Mouse (Mus musculus): ENCODE results near the gene Fam71b. TPM values are rescaled to one million over a fixed set of nuclear protein-coding genes. Genes with fewer than 3 reads are reported as not detected.

The Fam71b gene
- total RNA-seq (2021): not detected

GRCm38 (mm10) chr11:46396167-46396859, at the start of gene Fam71b:
TSS of gene Fam71b (plus strand) at chr11:46396559.
- DNase-seq: no peak
- intact Hi-C loops (cut with DNase I): no loop called here

DNA sequence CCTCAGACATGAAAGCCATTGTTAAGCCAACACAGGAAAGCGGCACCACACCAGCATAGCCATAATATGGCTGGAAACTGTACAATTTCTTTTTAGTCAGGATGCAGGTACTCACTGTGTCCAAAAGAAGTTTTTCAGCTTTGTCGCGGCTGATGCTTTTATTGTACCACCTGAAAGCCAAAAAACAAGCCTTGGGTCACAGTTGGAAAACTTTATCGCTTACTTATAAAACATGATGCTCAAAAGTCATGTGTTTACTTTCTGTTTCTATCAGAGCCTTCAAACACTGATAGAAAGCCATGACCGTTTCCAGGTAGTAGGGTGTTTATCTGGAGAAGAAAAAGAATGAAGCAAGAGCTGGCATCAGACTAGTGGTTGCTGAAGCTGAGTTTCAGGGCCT, 48.6 kb upstream of the Fam71b start:
- no peak for DNase-seq
- intact Hi-C loops (cut with DNase I): no loop called here

GRCm38 (mm10) chr11:46348416-46348815, 47.9 kb upstream of the Fam71b start:
- intact Hi-C loops (cut with DNase I): no loop called here
- no peak for DNase-seq

- intact Hi-C loops (cut with DNase I): no loop called here
- DNase-seq: no peak
Measured at GRCm38 (mm10) chr11:46349681-46350410, 46.5 kb upstream of the Fam71b start.

DNA sequence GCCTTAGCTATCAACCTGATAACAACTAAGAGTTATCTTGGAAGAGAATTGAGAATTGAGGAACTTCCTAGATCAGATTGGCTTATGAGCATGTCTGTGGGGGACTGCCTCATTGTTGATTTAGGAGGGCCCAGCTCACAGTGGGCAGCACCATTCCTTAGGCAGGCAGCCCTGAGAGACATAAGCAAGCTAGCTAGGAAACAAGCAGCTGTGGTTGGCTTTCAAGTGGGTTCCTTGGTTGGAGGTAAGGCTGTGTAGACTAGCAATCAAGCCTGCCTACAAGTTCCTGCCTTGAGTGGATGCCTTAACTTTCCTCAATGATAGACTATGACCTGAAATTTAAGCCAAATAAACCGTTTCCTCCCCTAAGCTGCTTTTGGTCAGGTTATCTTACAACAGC, 38.0 kb upstream of the Fam71b start:
- DNase-seq: no peak
- intact Hi-C loops (cut with DNase I): no loop called here

- intact Hi-C loops (cut with DNase I): no loop called here
Measured at GRCm38 (mm10) chr11:46360991-46361665, 35.2 kb upstream of the Fam71b start.

DNA sequence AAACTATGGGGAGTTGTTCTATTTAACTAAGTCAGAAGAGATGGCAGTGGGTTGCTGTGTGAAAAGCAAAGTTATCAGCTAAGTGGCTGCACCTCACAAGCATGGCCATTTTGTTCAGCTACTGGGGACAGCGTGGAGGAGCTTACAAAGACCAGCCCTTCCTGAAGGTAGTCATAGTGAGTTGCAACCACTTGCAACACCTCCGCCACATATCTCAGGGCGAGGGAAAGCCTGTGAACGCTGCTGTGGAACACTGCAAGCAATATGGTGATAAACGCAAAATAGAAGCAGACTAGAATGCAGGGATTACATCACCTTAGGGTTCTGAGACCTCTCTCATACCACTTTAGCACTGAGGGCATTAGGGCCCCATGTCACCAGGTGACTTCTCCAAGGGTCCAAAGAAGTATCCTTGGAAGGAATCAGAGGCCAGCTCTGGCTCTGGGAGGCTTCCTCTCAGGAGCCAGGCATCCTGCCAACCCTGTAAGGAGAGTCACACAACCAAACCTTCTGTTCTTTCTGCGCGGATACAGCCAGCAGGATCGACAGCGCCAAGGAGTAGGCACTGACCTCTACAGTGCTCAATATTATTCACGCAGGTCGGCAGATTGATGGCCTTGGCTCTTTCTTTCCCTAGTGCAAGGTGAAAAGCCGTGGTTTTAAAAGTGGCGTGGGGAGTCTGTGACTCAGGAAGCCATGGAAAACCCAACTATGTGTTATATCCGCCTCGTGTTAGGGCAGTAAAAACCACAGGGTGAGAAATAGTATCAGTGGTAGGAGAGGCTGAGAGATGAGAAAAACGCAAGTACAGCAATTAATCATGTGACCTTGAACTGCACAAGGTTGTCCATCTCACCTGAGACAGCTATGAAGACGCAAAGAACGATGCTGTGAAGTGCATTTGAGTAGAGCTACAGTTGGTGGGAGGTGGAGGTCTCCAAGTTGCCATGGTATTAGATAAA, 34.0 kb upstream of the Fam71b start:
- DNase-seq: peak; percentile 32
- intact Hi-C loops (cut with DNase I): no loop called here

More at GRCm38 (mm10) chr11:46360991-46361665, 35.2 kb upstream of the Fam71b start:
- DNase-seq: no peak

GRCm38 (mm10) chr11:46363864-46364263, 32.5 kb upstream of the Fam71b start:
- no peak for DNase-seq
- intact Hi-C loops (cut with DNase I): no loop called here

DNA sequence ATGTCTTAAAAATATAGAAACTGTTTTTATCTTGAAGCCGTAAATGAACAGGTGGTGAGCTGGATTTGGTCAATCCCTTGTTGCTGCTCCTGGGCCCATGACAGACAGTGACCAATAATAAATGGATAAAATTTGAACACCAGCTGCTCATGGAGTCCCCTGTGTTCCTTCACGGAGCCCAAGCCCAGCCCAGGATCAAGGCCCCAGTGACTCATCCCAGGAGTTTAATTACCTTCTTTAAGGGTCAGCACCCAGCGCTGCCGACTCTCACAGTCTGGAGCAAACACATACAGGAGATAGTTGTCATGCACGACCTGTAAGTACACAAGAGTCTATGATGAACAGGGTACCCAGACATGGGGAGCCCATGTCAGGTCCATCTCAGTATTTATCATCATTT, 30.6 kb upstream of the Fam71b start:
- intact Hi-C loops (cut with DNase I): no loop called here
- DNase-seq: no peak

DNA sequence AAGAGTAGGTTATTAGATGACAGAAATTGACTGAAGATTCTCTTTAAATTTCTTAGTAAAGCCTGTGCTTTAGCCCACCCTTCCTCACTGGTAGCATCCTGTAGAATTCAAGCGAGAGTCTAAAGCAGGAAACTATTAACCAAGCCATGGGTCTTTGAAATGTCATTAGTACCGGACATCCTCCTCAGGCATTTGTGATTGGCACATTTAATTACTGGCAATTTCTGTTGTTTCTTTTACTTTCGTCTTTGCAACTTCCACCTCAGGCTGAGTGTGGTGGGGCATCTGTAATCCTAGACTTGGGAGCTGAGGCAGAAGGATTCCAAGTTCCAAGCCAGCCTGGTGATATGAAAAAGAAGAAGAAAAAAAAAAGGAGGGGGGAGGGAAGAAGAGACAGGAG, 30.0 kb upstream of the Fam71b start:
- DNase-seq: no peak
- intact Hi-C loops (cut with DNase I): no loop called here

DNA sequence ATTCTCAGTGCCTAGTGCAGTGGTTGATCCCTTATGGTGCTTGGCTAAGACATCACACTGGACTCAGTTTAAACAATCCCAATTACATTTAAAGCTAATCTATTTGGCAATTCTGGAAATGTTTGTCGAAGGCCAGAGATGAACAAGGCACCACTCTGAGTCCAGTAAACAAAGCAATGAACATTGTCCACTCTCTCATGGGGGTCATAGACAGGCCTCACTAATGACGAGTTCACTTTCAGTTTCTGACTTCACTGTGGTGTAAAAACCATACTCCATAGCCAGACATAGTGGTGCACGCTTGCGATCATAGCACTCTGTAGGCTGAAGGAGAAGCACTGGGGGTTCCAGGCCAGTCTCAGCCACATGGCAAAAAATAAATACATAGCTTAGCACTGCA, 25.9 kb upstream of the Fam71b start:
- intact Hi-C loops (cut with DNase I): no loop called here
- no peak for DNase-seq

GRCm38 (mm10) chr11:46371250-46371649, 25.1 kb upstream of the Fam71b start:
- no peak for DNase-seq

DNA sequence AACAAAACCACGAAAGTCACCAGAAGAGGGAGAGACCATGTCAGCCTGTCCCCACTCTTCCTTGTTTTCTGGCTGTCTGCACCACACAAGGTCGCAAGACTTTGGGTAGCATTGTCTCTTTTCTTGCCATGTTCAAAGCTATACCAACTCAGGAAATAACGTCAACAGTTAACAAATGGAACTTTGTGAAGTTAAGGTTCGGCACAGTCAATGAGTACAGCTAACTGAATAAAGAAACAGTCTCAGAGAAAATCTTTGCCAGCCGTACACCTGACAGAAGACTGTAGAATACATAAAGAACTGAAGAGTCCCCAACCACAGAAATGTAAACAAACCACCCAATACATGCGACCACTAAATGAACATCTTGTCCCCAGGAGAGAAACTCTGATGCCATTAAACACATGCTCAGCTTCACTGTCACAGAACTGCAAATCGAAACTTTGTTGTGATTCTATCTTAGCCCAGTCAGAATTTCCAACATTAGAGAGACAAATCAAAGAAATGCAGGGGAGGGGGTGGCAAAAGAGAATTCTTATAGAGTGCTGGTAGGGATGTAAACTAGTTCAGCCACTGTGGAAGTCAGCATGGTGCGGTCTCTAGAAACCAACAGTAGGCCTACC, 23.9 kb upstream of the Fam71b start:
- intact Hi-C loops (cut with DNase I): no loop called here
- DNase-seq: no peak

More at GRCm38 (mm10) chr11:46371250-46371649, 25.1 kb upstream of the Fam71b start:
- intact Hi-C loops (cut with DNase I): no loop called here

DNA sequence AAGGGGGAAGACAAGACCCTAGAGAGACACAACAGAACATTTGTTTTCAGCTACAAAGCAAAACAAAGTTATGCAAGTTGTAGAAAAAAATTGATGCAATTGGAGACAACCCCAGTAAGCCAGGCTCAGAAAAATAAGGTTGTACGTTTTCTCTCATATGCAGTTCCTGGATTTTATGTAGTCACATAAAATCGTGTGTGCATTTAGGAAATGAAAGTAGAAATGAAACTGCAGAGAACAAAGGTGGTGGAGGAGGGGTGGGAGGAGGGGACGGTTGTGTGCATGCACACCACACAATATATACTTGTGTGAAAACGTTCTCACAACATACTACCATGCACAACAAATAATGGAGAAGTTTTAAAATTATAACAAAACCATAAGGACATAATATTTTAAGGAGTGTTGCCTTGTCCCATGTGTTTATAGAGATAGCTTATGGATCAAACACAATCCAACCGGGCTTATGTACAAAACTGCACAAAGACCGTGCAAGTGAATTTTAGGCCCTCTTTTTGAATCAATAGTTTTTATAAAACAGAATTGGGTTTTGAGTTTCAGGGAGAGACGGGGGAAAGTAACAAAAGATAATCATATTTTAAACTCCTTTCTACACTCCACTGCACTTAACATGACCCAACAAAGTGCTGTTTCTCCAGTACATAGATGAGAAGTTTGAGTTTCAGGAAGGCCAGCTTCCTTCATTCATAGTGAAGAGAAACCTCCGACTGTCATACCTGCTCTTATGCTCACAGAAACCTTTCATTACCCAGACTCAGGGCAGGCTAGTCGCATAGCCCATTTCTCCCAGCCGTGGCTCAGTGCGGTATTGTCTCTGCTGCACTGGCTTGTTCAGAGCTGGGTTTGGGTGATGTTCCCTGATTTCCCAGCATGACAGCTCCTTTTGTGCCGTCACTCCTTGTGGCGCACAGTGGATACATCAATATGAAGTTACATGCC, 23.0 kb upstream of the Fam71b start:
- intact Hi-C loops (cut with DNase I): no loop called here
- no peak for DNase-seq

DNA sequence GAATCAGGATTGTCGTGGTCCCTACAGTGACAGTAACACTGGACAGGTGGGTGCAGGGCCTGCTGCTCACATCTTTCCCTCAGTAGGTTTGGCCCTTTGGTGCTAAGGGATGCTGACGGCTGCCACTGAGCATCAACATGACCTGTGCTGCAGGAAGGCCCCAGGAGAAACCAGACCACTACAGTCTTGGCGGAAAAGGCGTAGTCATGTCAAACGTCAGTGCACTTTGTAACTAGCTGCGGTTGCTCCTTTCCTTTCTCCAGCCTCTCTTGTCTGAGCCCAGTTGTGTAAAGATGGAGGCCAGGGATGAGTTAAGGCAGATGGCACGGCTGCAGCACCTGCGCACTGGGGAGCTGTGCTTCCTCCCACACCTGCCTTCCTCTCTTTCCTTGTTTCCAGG, 21.3 kb upstream of the Fam71b start:
- intact Hi-C loops (cut with DNase I): no loop called here

DNA sequence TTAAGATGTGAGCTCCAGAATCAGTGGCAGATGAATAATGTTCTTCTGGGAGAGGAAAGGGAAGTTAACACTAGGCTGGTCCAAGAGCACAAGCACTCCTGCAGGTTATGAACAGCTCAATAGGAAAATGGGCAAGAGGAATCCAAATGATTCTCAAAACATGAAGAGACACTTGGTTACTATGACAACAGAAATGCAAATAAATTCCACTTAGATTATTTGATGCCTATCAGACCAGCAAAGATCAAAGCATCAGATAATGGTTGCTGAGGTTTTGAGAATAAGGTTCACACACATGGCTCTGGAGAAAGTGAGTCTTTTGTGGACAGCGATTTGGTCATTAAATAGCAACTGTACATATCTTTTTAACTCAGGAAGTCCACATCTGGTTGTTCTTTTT, 19.0 kb upstream of the Fam71b start:
- no peak for DNase-seq
- intact Hi-C loops (cut with DNase I): no loop called here

More for the DNA sequence above, 21.3 kb upstream of the Fam71b start:
- no peak for DNase-seq

DNA sequence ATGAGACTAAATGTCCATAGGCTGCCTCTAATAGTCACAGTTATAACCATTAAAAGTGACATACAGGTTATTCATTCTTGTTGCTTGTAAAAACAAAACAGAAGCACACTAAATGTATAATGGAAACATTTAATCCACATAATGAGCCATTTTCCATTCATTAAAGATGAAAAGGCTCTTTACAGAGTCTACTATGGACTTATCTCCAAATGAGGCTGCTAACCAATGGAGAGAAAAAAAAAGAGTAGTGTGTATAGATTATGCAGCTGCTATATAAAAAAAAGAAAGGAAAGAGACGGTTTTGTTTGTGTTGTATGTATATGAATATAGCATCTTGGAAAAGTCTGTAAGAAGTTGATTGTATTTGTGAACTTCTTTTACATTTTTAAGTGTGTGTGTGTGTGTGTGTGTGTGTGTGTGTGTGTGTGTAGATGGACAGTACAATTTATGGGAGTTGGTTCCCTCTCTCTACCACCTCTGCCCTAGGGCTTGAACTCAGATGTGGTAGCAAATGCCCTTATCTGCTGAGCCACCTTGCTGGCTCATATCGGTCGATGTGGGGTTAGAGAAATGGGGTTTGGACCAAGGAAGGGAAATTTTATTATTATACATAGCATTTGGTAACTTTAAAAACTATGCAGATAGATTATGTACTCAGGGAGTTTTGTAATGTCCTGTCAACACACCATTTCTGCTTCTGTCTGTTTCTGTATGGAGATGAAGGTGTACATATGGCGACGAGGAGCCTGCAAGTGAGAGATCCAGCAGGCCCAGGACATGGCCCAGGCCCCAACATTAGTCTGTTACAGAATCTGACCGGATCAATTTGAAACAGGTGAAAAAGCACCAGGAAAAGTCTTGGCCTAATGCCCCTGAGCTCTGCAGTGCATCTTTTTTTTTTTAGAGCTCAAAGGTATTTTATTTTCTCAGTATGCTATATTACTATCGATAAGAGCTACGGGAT, 18.3 kb upstream of the Fam71b start:
- intact Hi-C loops (cut with DNase I): no loop called here

More for the DNA sequence above, 18.3 kb upstream of the Fam71b start:
- DNase-seq: no peak
